Mouse (Mus musculus) fat pad, adult 2 months (tissue): ENCODE measurements at regions not wholly inside any gene's neighbourhood (a gene's known extent, or its start where the extent isn't known, plus 50 kb on each side); places are given as distances from the start of the nearest gene placed in this dataset.

Experiments
- DNase-seq: peaks from one replicate; pipeline ENCODE4 v3.0.0-alpha.2; 2011; ENCODE audit warnings: low read depth, low spot score; ENCODE audit errors: extremely low read depth

- no peak for DNase-seq
Observed at GRCm38 (mm10) chr3:147886261-147886893, 1034.2 kb downstream of the Ttll7 start.

GRCm38 (mm10) chr3:147882936-147883645 is 1030.9 kb downstream of the Ttll7 start:
- no peak for DNase-seq

- no peak for DNase-seq
Observed at GRCm38 (mm10) chr3:147878690-147879089, 1026.5 kb downstream of the Ttll7 start.

- DNase-seq: no peak
Observed at GRCm38 (mm10) chr3:147868281-147868680, 1016.1 kb downstream of the Ttll7 start.

- no peak for DNase-seq
Observed at GRCm38 (mm10) chr3:147853346-147853745, 1001.2 kb downstream of the Ttll7 start.

- DNase-seq: no peak
Observed at GRCm38 (mm10) chr3:147852830-147853229, 1000.7 kb downstream of the Ttll7 start.

- no peak for DNase-seq
Observed at GRCm38 (mm10) chr3:147841357-147841756, 989.2 kb downstream of the Ttll7 start.

- no peak for DNase-seq
Observed at GRCm38 (mm10) chr3:147838816-147839215, 986.6 kb downstream of the Ttll7 start.

GRCm38 (mm10) chr3:147835716-147836115 is 983.5 kb downstream of the Ttll7 start:
- no peak for DNase-seq

GRCm38 (mm10) chr3:147825337-147825736 is 973.2 kb downstream of the Ttll7 start:
- no peak for DNase-seq

- DNase-seq: no peak
Observed at GRCm38 (mm10) chr3:147824451-147824850, 972.3 kb downstream of the Ttll7 start.

GRCm38 (mm10) chr3:147814080-147814650 is 962.0 kb downstream of the Ttll7 start:
- no peak for DNase-seq

GRCm38 (mm10) chr3:147802546-147802945 is 950.4 kb downstream of the Ttll7 start:
- no peak for DNase-seq

GRCm38 (mm10) chr3:147796524-147796923 is 944.4 kb downstream of the Ttll7 start:
- no peak for DNase-seq

GRCm38 (mm10) chr3:147795116-147795515 is 942.9 kb downstream of the Ttll7 start:
- no peak for DNase-seq

GRCm38 (mm10) chr3:147786555-147786954 is 934.4 kb downstream of the Ttll7 start:
- no peak for DNase-seq

- no peak for DNase-seq
Observed at GRCm38 (mm10) chr3:147750842-147751191, 898.6 kb downstream of the Ttll7 start.

- DNase-seq: no peak
Observed at GRCm38 (mm10) chr3:147749939-147750841, 898.0 kb downstream of the Ttll7 start.

- DNase-seq: no peak
Observed at GRCm38 (mm10) chr3:147749442-147749841, 897.3 kb downstream of the Ttll7 start.

- no peak for DNase-seq
Observed at GRCm38 (mm10) chr3:147736673-147737439, 884.7 kb downstream of the Ttll7 start.

GRCm38 (mm10) chr3:147716391-147716790 is 864.2 kb downstream of the Ttll7 start:
- no peak for DNase-seq
